Mouse (Mus musculus) ES-E14 (cell line): ENCODE results near the gene Ifi205. TPM values are rescaled to one million over a fixed set of nuclear protein-coding genes. Genes with fewer than 3 reads are reported as not detected.

Experiments
- DNase-seq: peaks from one replicate; pipeline ENCODE4 v3.0.0-alpha.2; 2013; ENCODE audit warnings: low read depth, low spot score
- H3K27ac ChIP-seq: 2 replicates; pipeline ENCODE4 v1.5.1; 2012; ENCODE audit warnings: low read depth, mild to moderate bottlenecking, low read length, moderate library complexity, mixed read lengths; ENCODE audit not compliant: poor library complexity, insufficient read depth, severe bottlenecking
- H3K36me3 ChIP-seq: 2 replicates; pipeline ENCODE4 v1.6.1; 2012; ENCODE audit warnings: mild to moderate bottlenecking, low read length, moderate library complexity, mixed read lengths; ENCODE audit not compliant: control insufficient read depth, poor library complexity, insufficient read depth, severe bottlenecking
- H3K4me1 ChIP-seq, 2 experiments: fragments of 150-350 bp in 1 of 2; sonication (generic) in 1 of 2; 2 replicates each; pipeline ENCODE4 v1.6.1; 2012; ENCODE audit warnings: low read length in 2 of 2, mild to moderate bottlenecking in 1 of 2, mixed read lengths in 1 of 2; ENCODE audit not compliant: control insufficient read depth in 2 of 2, insufficient read depth in 2 of 2, poor library complexity in 1 of 2
- H3K4me3 ChIP-seq, 2 experiments: fragments of 150-350 bp in 1 of 2; sonication (generic) in 1 of 2; 2 replicates each; pipeline ENCODE4 v1.5.1; 2012; ENCODE audit warnings: low read length in 2 of 2, low read depth in 1 of 2, mild to moderate bottlenecking in 1 of 2, mixed read lengths in 1 of 2; ENCODE audit not compliant: insufficient read depth in 1 of 2, poor library complexity in 1 of 2, severe bottlenecking in 1 of 2
- H3K9ac ChIP-seq: 2 replicates; pipeline ENCODE4 v1.6.1; 2012; ENCODE audit warnings: low read depth, mild to moderate bottlenecking, low read length, mixed read lengths; ENCODE audit not compliant: poor library complexity, insufficient read depth, severe bottlenecking
- H3K9me3 ChIP-seq: fragments of 150-350 bp; sonication (generic); 2 replicates; pipeline ENCODE4 v1.6.1; 2012; ENCODE audit warnings: low read depth, mild to moderate bottlenecking, low read length; ENCODE audit not compliant: control insufficient read depth, insufficient read depth
- CHD2 ChIP-seq: IDR thresholded peaks from 2 replicates; pipeline ENCODE4 v1.6.1; 2014; ENCODE audit warnings: mild to moderate bottlenecking, low read depth, low read length, inconsistent platforms
- HCFC1 ChIP-seq: IDR thresholded peaks from 2 replicates; pipeline ENCODE4 v1.6.1; 2012; ENCODE audit warnings: low read length, inconsistent platforms, borderline replicate concordance; ENCODE audit not compliant: insufficient read depth
- MAFK ChIP-seq: IDR thresholded peaks from 2 replicates; pipeline ENCODE4 v1.6.1; 2014; ENCODE audit warnings: mild to moderate bottlenecking, low read depth, low read length, inconsistent platforms; ENCODE audit not compliant: insufficient read depth
- ZC3H11A ChIP-seq: IDR thresholded peaks from 2 replicates; pipeline ENCODE4 v1.6.1; 2012; ENCODE audit warnings: low read depth, mild to moderate bottlenecking, inconsistent platforms, low read length, borderline replicate concordance
- ZNF384 ChIP-seq: IDR thresholded peaks from 2 replicates; pipeline ENCODE4 v1.6.1; 2012; ENCODE audit warnings: low read depth, low read length, inconsistent platforms
- in situ Hi-C, 2 experiments: fragments of 600-800 bp; cut with MboI; formaldehyde crosslinking; loops; one replicate each; pipeline ENCODE4 v1.15.1; 2025; ENCODE audit warnings: low sequenced_read_pairs in 2 of 2, inconsistent platforms in 1 of 2; ENCODE audit not compliant: unreplicated experiment in 2 of 2
- total RNA-seq: library from RNA; depleted of rRNA; stranded (reverse); fragments of 300-350 nt; gene quantifications from 2 replicates; pipeline ENCODE4 v1.2.3, GENCODE M21; 2012; rRNA removed

The Ifi205 gene
- total RNA-seq, 1 experiment, result not detected

- Histone ChIP-seq H3K36me3 (no peaks in the 10 kb centered on the region), H3K4me1 (no peaks in the 10 kb centered on the region; a peak in 1 of 4 replicates), H3K9me3 (no peaks in the 10 kb centered on the region), H3K9ac (no peak overlapping the region), H3K4me3 (no peak overlapping the region), H3K27ac (no peak overlapping the region)
- in situ Hi-C loops, result loop anchor here in 1 of 2 experiments (5.0 kb wide), 1 partner anchor 55 kb away; no protein-coding TSS in a partner anchor
- TF ChIP-seq CHD2 (no peak), ZC3H11A (no peak), MAFK (no peak), HCFC1 (no peak), ZNF384 (no peak)
- DNase-seq, result no peak
Observed at GRCm38 (mm10) chr1:173977622-173978021, 54.0 kb downstream of the Ifi205 start.

GRCm38 (mm10) chr1:173973111-173973510 is 58.5 kb downstream of the Ifi205 start:
- in situ Hi-C loops, result no loop called here
- Histone ChIP-seq H3K27ac (no peak overlapping the region), H3K36me3 (no peaks in the 10 kb centered on the region), H3K4me1 (no peaks in the 10 kb centered on the region), H3K4me3 (no peak overlapping the region), H3K9ac (no peak overlapping the region), H3K9me3 (no peaks in the 10 kb centered on the region)
- no peak for DNase-seq
- TF ChIP-seq HCFC1 (no peak), CHD2 (no peak), ZNF384 (no peak), ZC3H11A (no peak), MAFK (no peak)

Other genes starting within 250 kb of the Ifi205 start
- 0.80 TPM in 1 of 2 replicates, not detected in the other for gene Ifi211, start 118.8 kb downstream of the Ifi205 start, total RNA-seq
- gene Mndal, start 89.3 kb downstream of the Ifi205 start, total RNA-seq, result 0.40 TPM in 1 of 2 replicates, not detected in the other
- 0.27 TPM in 1 of 2 replicates, not detected in the other for gene Ifi203, start 89.1 kb downstream of the Ifi205 start, total RNA-seq
- 0.11 and 2.2 TPM in 2 replicates for gene Ifi202b, start 49.1 kb downstream of the Ifi205 start, total RNA-seq
- gene Olfr433, start 8.9 kb upstream of the Ifi205 start, total RNA-seq, result not detected in 2 replicates
- not detected in 2 replicates for gene Olfr432, start 17.4 kb upstream of the Ifi205 start, total RNA-seq
- not detected in 2 replicates for gene Olfr430, start 34.8 kb upstream of the Ifi205 start, total RNA-seq
- gene Olfr429, start 52.5 kb upstream of the Ifi205 start, total RNA-seq, result not detected in 2 replicates
- gene Olfr427, start 65.1 kb upstream of the Ifi205 start, total RNA-seq, result not detected in 2 replicates
- not detected in 2 replicates for gene Olfr231, start 89.4 kb upstream of the Ifi205 start, total RNA-seq
- not detected in 2 replicates for gene Olfr424, start 99.7 kb upstream of the Ifi205 start, total RNA-seq
- gene Olfr420, start 123.8 kb upstream of the Ifi205 start, total RNA-seq, result not detected in 2 replicates
- gene Spta1, start 141.0 kb upstream of the Ifi205 start, total RNA-seq, result 3.8 and 5.1 TPM in 2 replicates
- gene Olfr419, start 220.3 kb upstream of the Ifi205 start, total RNA-seq, result 0.18 TPM in 1 of 2 replicates, not detected in the other